Mouse (Mus musculus) stomach, embryonic 14.5 days (tissue): ENCODE measurements around the gene Bri3bp. TPM values are rescaled to one million over a fixed set of nuclear protein-coding genes. Genes with fewer than 3 reads are reported as not detected.
"Not testable (repeated sequence)": the region's sequence is repeated elsewhere in the genome, so short reads cannot be mapped to it uniquely, and the experiment has no call there.

Source experiments
- ATAC-seq: fragments of 200-750 bp; cut with Nextera tagmentation; 2 replicates; pipeline ENCODE4 v1.8.0; 2017; ENCODE audit warnings: low read depth, moderate TSS enrichment; ENCODE audit not compliant: insufficient number of reproducible peaks, insufficient read depth, low FRiP score
- H3K27ac ChIP-seq: fragments of 300-500 bp; sonication (generic); 2 replicates; pipeline ENCODE4 v1.5.1; 2014; ENCODE audit warnings: mild to moderate bottlenecking, low read length, moderate library complexity, mixed read lengths
- H3K27me3 ChIP-seq: fragments of 300-500 bp; sonication (generic); 2 replicates; pipeline ENCODE4 v1.6.1; 2014; ENCODE audit warnings: low read length, control low read depth, mixed read lengths; ENCODE audit not compliant: control insufficient read depth, insufficient read depth
- H3K36me3 ChIP-seq: fragments of 300-500 bp; sonication (generic); 2 replicates; pipeline ENCODE4 v1.6.1; 2014; ENCODE audit warnings: mild to moderate bottlenecking, control low read depth, low read length, moderate library complexity, mixed read lengths; ENCODE audit not compliant: control insufficient read depth, insufficient read depth
- H3K4me1 ChIP-seq: fragments of 300-500 bp; sonication (generic); 2 replicates; pipeline ENCODE4 v1.6.1; 2014; ENCODE audit warnings: low read length, control low read depth, mixed read lengths; ENCODE audit not compliant: control insufficient read depth, insufficient read depth
- H3K4me2 ChIP-seq: fragments of 300-500 bp; sonication (generic); replicated peaks from 2 replicates; pipeline ENCODE4 v1.6.1; 2014; ENCODE audit warnings: low read depth, low read length, control low read depth
- H3K4me3 ChIP-seq: fragments of 300-500 bp; sonication (generic); 2 replicates; pipeline ENCODE4 v1.5.1; 2014; ENCODE audit warnings: low read depth, low read length, control low read depth
- H3K9ac ChIP-seq: fragments of 300-500 bp; sonication (generic); replicated peaks from 2 replicates; pipeline ENCODE4 v1.6.1; 2014; ENCODE audit warnings: low read depth, mild to moderate bottlenecking, control low read depth, low read length, moderate library complexity, mixed read lengths
- H3K9me3 ChIP-seq: fragments of 300-500 bp; sonication (generic); 2 replicates; pipeline ENCODE4 v1.6.1; 2016; ENCODE audit warnings: low read depth, low read length, control low read depth; ENCODE audit not compliant: control insufficient read depth
- WGBS: fragments of 180-500 bp; shearing (Covaris S2); extraction: QIAGEN DNeasy Blood & Tissue Kit; methylation state at CpG from one replicate; pipeline ENCODE4 v1.1.7; 2014; 5-methylcytosine and 5-hydroxymethylcytosine counted together
- polyA plus RNA-seq: library from polyadenylated mRNA; unstranded; fragments of >200 nt; fragmentation: Nextera tagmentation; extraction: Ambion mirVana; gene quantifications from 2 replicates; pipeline ENCODE4 v1.2.1, GENCODE M21; 2014

Gene Bri3bp
- polyA plus RNA-seq, 1 experiment from 2014 or later: 34.1 TPM

DNA sequence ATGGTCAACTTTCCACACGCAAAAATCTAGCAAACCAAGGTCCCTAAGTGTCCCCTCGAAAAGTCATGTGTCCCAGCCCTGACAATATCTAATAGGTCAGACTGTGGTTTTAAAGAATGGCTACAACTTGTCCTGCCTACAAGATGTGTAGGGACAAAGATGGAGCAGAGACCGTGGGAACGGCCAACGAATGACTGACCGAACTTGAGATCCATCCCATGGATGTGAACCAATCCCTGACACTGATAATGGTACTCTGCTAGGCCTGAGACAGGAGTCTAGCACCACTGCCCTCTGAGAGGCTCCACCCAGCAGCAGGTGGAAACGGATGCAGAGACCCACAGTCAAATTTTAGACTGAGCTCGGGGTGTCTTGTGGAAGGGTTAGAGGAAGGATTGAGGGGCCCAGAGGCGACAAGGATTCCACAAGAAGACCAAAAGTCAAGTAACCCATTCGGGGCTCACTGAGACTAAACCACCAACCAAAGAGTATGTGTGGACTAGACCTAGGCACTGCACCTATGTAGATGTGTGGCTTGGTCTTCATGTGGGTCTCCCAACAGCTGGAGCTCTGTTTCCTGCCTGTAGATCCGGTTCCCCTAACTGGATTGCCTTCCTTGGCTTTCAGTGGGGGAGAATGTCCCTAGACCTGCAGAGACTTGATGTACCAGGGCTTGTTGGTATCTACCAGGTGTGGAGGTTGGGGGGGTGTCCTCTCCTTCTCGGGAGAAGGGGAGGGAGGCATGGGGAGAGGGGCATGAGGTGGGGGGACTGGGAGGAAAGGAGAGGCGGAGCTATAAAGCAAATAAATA, 34.1 kb upstream of the Bri3bp start:
- H3K4me2 ChIP-seq: peak overlapping the region; percentile 85
- WGBS: 52% methylated on average over 13 of the region's 13 CpGs

DNA sequence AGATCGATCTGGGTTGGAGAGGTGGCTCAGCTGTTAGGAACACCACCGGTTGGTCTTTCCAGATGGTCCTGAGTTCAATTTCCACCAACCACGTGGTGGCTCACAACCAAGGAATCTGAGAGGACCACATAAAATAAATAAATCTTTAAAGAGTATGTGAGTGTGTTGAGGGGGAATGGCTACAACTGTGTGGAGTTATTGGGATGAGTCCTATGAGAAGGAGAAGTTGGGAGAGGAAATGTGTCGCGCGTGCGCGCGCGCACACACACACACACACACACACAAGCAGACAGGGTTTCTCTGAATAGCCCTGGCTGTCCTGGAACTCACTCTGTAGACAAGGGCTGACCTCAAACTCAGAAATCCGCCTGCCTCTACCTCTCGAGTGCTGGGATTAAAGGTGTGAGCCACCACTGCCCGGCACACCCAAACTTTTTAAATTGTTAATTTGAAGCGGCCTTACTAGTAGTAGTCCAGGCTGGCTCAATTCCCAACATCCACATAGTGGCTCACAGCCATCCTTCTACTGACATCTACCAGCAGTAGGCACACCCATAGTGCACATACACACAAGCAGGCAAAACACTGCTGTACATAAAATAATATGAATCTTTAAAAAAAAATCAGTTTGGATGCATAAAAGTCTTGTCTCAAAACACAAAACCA, 33.3 kb upstream of the Bri3bp start:
- Histone ChIP-seq H3K9me3 (no peaks in the 10 kb centered on the region), H3K36me3 (no peaks in the 10 kb centered on the region), H3K9ac (no peak overlapping the region), H3K4me1 (peaks cover 18% of the 10 kb centered on the region), H3K4me2 (0 out of 2 replicates have a peak overlapping the region, but pooled peaks have one; percentile 42), H3K27ac (no peak overlapping the region), H3K4me3 (no peak overlapping the region), H3K27me3 (no peaks in the 10 kb centered on the region)
- no peak for ATAC-seq
- WGBS: 67% methylated on average over 14 of the region's 14 CpGs

More for the DNA sequence above, 34.1 kb upstream of the Bri3bp start:
- peak overlapping the region; percentile 62 for H3K4me3 ChIP-seq
- no peaks in the 10 kb centered on the region for H3K27me3 ChIP-seq
- H3K27ac ChIP-seq: peak overlapping the region; percentile 90; the same call in 1 of the 2 replicates
- H3K4me1 ChIP-seq: peaks cover 18% of the 10 kb centered on the region
- no peak overlapping the region; the same call in 1 of the 2 replicates for H3K9ac ChIP-seq
- ATAC-seq: no peak
- no peaks in the 10 kb centered on the region for H3K36me3 ChIP-seq
- H3K9me3 ChIP-seq: no peaks in the 10 kb centered on the region

DNA sequence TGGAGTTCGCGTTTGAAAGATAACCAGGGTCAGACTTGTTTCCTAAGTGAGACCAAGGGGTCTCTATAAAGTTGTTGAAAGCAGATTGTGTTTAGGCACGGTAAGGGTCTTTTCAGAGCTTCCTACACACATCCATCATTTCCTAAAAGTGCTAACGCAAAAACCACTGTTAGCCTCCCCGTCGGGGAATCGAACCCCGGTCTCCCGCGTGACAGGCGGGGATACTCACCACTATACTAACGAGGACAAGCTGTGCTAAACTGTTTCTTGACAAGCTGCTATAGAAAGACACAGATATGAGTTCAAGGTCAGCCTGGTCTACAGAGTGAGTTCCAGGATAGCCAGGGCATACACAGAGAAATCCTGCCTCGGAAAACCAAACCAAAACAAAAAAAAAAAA, 32.5 kb upstream of the Bri3bp start:
- no peaks in the 10 kb centered on the region for H3K9me3 ChIP-seq
- under 1% methylated on average over 13 of the region's 13 CpGs for WGBS
- no peak overlapping the region for H3K27ac ChIP-seq
- H3K27me3 ChIP-seq: no peaks in the 10 kb centered on the region
- H3K4me3 ChIP-seq: peak overlapping the region; percentile 21
- peaks cover 1% of the 10 kb centered on the region; the same call in 1 of the 2 replicates for H3K36me3 ChIP-seq
- peaks cover 18% of the 10 kb centered on the region for H3K4me1 ChIP-seq
- H3K4me2 ChIP-seq: peak overlapping the region; percentile 42
- no peak overlapping the region for H3K9ac ChIP-seq
- peak; percentile 69 for ATAC-seq

DNA sequence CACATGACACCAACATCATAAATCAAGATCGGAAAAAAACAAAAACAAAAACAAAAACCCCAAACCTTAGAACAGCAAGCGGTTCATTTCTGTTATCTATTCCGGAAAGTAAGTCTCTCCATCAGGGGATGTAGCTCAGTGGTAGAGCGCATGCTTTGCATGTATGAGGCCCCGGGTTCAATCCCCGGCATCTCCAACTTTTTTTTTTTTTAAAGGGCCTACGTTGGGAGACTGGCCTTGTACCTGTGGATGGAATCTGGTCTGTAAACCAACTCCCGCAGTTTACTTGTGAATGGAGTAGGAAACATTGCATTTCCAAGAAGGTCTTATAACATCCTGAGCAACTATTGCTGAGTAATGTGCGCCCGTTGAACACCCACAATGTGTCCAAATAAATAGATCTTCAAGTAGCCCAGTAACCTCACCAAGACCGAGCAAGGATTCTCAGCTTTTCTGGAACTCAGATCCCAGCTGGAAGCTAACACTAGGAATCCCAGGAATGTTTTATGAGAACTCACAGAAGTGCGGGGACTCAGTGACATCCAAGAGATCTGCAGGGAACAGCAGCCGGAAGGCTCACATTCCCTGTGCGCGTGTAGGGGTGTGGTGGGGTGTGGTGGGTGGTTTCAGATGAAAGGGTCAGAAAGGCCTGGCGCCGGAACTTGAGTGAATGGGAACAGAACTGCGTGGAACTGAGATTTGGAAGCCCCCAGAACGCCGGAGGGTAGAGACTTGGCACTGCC, 31.8 kb upstream of the Bri3bp start:
- WGBS: 10% methylated on average over 20 of the region's 20 CpGs
- H3K9me3 ChIP-seq: no peaks in the 10 kb centered on the region
- H3K4me2 ChIP-seq: peak overlapping the region; percentile 42
- no peak for ATAC-seq
- no peak overlapping the region for H3K9ac ChIP-seq
- peaks cover 18% of the 10 kb centered on the region for H3K4me1 ChIP-seq
- no peaks in the 10 kb centered on the region for H3K27me3 ChIP-seq
- peak overlapping the region; percentile 21 for H3K4me3 ChIP-seq
- no peak overlapping the region for H3K27ac ChIP-seq
- H3K36me3 ChIP-seq: peaks cover 6% of the 10 kb centered on the region

DNA sequence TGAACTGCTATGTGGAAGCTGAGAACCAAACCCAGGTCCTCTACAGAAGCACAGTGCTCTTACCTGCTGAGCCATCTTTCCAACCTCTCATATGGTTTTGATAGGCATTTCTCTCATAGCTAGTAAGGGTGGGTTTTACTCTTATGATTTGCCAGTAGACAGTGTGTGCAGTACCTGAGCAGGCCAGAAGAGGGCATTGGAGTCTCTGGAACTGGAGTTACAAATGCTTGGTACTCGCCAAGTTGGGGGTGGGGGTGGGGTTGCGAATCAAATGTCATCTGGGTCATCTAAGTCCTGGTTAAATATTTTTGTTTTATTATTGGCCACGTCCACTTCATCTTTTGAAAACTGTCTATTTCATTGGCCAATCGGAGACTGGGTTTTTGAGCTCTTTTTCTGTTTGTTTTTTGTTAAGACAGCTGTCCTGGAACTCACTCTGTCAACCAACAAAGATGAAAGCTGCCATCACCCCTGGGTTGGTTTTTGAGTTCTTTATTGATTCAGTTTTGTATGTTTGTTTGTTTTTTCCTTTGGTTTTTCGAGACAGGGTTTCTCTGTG, 29.3 kb upstream of the Bri3bp start:
- Histone ChIP-seq H3K9ac (no peak overlapping the region), H3K4me1 (peaks cover 13% of the 10 kb centered on the region), H3K36me3 (peaks cover 27% of the 10 kb centered on the region), H3K4me2 (no peak overlapping the region), H3K27me3 (no peaks in the 10 kb centered on the region), H3K27ac (no peak overlapping the region), H3K4me3 (no peak overlapping the region), H3K9me3 (no peaks in the 10 kb centered on the region)
- 66% methylated on average over 5 of the region's 5 CpGs for WGBS
- no peak for ATAC-seq

DNA sequence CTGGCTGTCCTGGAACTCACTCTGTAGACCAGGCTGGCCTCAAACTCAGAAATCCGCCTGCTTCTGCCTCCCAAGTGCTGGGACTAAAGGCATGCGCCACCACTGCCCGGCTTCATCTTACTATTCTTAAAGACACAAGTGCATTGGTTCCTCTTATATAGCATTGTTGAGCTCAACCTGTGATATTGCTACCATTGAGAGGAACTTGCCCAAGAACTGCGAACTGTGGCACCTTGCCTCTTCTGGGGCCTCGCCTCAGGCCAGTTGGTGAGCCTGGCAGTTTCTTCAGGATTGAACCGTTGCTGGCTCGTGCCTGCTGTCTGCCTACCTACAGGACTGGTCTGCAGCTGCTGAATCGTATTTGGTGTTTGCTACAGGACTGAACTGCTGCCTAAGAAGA, 28.8 kb upstream of the Bri3bp start:
- not testable (repeated sequence) for ATAC-seq, H3K4me3 ChIP-seq, H3K9me3 ChIP-seq, H3K4me2 ChIP-seq, H3K27me3 ChIP-seq, H3K9ac ChIP-seq, H3K4me1 ChIP-seq, H3K27ac ChIP-seq
- peaks cover 27% of the 10 kb centered on the region for H3K36me3 ChIP-seq
- 86% methylated on average over 8 of the region's 8 CpGs for WGBS

DNA sequence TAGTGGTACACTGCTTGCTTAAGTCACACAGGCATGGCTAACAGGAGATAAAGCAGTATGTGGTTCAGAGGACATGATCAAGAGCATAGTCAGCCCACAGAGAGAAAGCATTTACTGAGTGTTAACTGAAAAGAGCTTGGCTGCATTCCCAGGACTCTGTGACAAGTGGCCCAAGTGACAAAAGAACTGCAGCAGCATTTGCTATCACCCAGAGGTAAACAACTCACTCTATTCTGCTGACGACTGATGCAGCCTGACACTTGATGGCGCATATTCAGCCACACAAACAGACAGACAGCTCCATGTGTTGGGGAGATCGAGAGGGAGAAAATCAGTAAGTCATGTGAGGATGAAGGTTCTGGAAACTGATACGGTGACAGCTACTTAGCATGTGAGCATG, 27.6 kb upstream of the Bri3bp start:
- WGBS: 79% methylated on average over 4 of the region's 4 CpGs
- H3K36me3 ChIP-seq: peaks cover 38% of the 10 kb centered on the region
- no peaks in the 10 kb centered on the region for H3K27me3 ChIP-seq
- H3K4me3 ChIP-seq: no peak overlapping the region
- no peak overlapping the region for H3K9ac ChIP-seq
- no peak overlapping the region for H3K4me2 ChIP-seq
- no peaks in the 10 kb centered on the region for H3K9me3 ChIP-seq
- no peak overlapping the region for H3K27ac ChIP-seq
- no peak for ATAC-seq
- H3K4me1 ChIP-seq: peaks cover 8% of the 10 kb centered on the region; the same call in 1 of the 2 replicates

DNA sequence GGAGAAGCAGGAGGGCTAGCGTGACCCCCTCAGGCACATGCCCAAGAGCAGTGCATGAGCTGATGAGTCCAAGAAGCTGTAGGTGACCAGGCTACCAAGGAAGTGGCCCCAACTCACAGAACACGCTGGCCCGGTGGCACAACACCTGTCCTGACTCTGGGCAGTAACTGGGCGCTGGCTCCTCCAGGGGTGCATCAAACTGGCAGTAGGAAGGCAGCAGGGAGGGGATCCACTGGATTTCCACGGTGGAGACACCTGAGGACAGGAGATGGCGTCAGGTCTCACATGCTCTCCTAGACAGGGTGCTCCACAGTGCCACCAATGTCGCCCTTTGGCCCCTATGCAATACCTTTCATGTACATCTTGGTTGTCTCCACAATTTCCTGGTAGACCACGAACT, 25.2 kb upstream of the Bri3bp start:
- Histone ChIP-seq H3K4me1 (no peaks in the 10 kb centered on the region), H3K4me2 (no peak overlapping the region), H3K9ac (no peak overlapping the region), H3K9me3 (no peaks in the 10 kb centered on the region), H3K36me3 (peaks cover 61% of the 10 kb centered on the region), H3K4me3 (no peak overlapping the region), H3K27me3 (no peaks in the 10 kb centered on the region), H3K27ac (no peak overlapping the region)
- WGBS: 91% methylated on average over 8 of the region's 8 CpGs
- no peak for ATAC-seq
